Mouse (Mus musculus) liver, adult 2 months (tissue): ENCODE measurements at regions not wholly inside any gene's neighbourhood (a gene's known extent, or its start where the extent isn't known, plus 50 kb on each side); places are given as distances from the start of the nearest gene placed in this dataset.

Experiments used
- DNase-seq: peaks from one replicate; pipeline ENCODE4 v3.0.0-alpha.2; 2011; ENCODE audit warnings: low read depth, low spot score; ENCODE audit errors: extremely low read depth
- H3K27ac ChIP-seq: fragments of 200-500 bp; replicated peaks from 2 replicates; pipeline ENCODE4 v1.5.1; 2012; ENCODE audit warnings: low read depth, mild to moderate bottlenecking, control low read depth, inconsistent platforms, low read length; ENCODE audit not compliant: insufficient read depth
- H3K27me3 ChIP-seq: fragments of 200-500 bp; 2 replicates; pipeline ENCODE4 v1.6.1; 2012; ENCODE audit warnings: mild to moderate bottlenecking, moderate library complexity, low read length, inconsistent platforms; ENCODE audit not compliant: control insufficient read depth, insufficient read depth
- H3K36me3 ChIP-seq: fragments of 200-500 bp; 2 replicates; pipeline ENCODE4 v1.6.1; 2012; ENCODE audit warnings: low read length, inconsistent platforms; ENCODE audit not compliant: control insufficient read depth, insufficient read depth
- H3K4me1 ChIP-seq: fragments of 200-500 bp; 2 replicates; pipeline ENCODE4 v1.6.1; 2011; ENCODE audit warnings: low read length; ENCODE audit not compliant: control insufficient read depth, insufficient read depth
- H3K4me3 ChIP-seq: fragments of 200-500 bp; 2 replicates; pipeline ENCODE4 v1.5.1; 2011; ENCODE audit warnings: low read depth, mild to moderate bottlenecking, control low read depth, low read length, moderate library complexity; ENCODE audit not compliant: insufficient read depth
- H3K79me2 ChIP-seq: fragments of 200-500 bp; 2 replicates; pipeline ENCODE4 v1.6.1; 2012; ENCODE audit warnings: inconsistent platforms, mild to moderate bottlenecking, low read length, moderate library complexity; ENCODE audit not compliant: control insufficient read depth, insufficient read depth
- H3K9ac ChIP-seq: fragments of 200-500 bp; 2 replicates; pipeline ENCODE4 v1.6.1; 2012; ENCODE audit warnings: low read depth, mild to moderate bottlenecking, control low read depth, inconsistent platforms, low read length
- CTCF ChIP-seq: fragments of 200-500 bp; IDR thresholded peaks from 2 replicates; pipeline ENCODE4 v1.5.1; 2011; ENCODE audit warnings: low read depth, low read length, control low read depth
- POLR2A ChIP-seq: fragments of 200-500 bp; IDR thresholded peaks from 2 replicates; pipeline ENCODE4 v1.6.1; 2011; ENCODE audit warnings: low read length, control low read depth; ENCODE audit not compliant: insufficient read depth; ENCODE audit errors: extremely low read depth
- WGBS: fragments of 180-500 bp; shearing (Covaris S2); methylation state at CpG from one replicate; pipeline ENCODE4 v1.1.7; 2018; 5-methylcytosine and 5-hydroxymethylcytosine counted together

GRCm38 (mm10) chr12:56058463-56058862, 222.3 kb downstream of the Brms1l start:
- Histone ChIP-seq H3K27me3 (no peaks in the 10 kb centered on the region), H3K36me3 (no peaks in the 10 kb centered on the region), H3K9ac (no peak overlapping the region), H3K4me3 (no peak overlapping the region), H3K4me1 (no peaks in the 10 kb centered on the region), H3K79me2 (no peaks in the 10 kb centered on the region), H3K27ac (no peak overlapping the region)
- no peak for TF ChIP-seq POLR2A
- peak; percentile 98 for TF ChIP-seq CTCF
- WGBS: 14% methylated on average over 17 of the region's 17 CpGs
- DNase-seq: peak; percentile 26

DNA sequence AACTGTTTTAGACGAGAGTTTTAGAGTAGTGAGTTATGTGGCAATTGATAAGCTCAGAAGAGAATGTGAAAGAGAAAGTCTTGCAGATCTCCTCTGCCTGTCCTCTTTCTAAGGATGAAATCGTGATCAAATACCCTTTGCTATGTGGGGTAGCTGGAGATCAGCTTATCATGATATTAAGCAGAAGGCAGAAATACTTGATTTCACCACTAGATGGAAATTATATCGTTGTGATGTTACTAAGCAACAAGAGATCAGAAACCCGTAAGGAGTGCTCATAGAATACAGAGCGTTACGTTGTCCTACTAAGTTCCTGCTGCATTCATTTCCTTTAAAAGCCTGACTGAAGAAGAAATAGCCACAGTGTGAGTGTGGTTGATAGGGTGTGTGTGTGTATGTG, 219.3 kb downstream of the Brms1l start:
- Histone ChIP-seq H3K4me1 (no peaks in the 10 kb centered on the region), H3K9ac (no peak overlapping the region), H3K27me3 (no peaks in the 10 kb centered on the region), H3K27ac (no peak overlapping the region), H3K79me2 (no peaks in the 10 kb centered on the region), H3K36me3 (no peaks in the 10 kb centered on the region), H3K4me3 (no peak overlapping the region)
- no peak for DNase-seq
- TF ChIP-seq CTCF (no peak), POLR2A (no peak)
- WGBS: 72% methylated on average over 6 of the region's 6 CpGs

DNA sequence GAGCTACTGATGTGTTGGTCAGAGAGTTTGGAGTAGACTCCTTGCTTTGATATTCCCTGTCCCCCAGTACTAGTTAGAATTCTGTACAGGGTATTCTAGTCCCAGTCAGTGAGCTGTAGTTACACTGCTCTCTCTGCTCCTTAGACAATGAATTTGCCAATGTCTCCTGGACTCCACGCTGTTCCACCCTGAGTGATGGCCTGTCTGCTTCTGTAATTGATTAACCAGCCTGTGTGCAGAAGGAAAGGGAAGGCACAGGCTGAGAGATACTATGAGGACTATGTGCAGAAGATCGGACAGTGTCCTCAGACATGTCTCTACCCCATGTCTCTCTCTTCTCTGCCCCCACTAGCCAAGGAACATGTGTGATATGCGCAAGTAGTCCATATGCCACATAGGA, 209.9 kb downstream of the Brms1l start:
- 45% methylated on average over 3 of the region's 3 CpGs for WGBS
- Histone ChIP-seq H3K27me3 (no peaks in the 10 kb centered on the region), H3K79me2 (no peaks in the 10 kb centered on the region), H3K36me3 (no peaks in the 10 kb centered on the region), H3K4me1 (no peaks in the 10 kb centered on the region), H3K27ac (no peak overlapping the region), H3K4me3 (no peak overlapping the region), H3K9ac (no peak overlapping the region)
- no peak for DNase-seq
- TF ChIP-seq POLR2A (no peak), CTCF (no peak)

GRCm38 (mm10) chr12:56020954-56021514, 184.9 kb downstream of the Brms1l start:
- DNase-seq: no peak
- Histone ChIP-seq H3K27me3 (no peaks in the 10 kb centered on the region; the same call in 1 of the 2 replicates), H3K27ac (no peak overlapping the region), H3K4me1 (no peaks in the 10 kb centered on the region), H3K36me3 (no peaks in the 10 kb centered on the region), H3K4me3 (no peak overlapping the region), H3K79me2 (no peaks in the 10 kb centered on the region), H3K9ac (no peak overlapping the region)
- TF ChIP-seq POLR2A: no peak
- no peak for TF ChIP-seq CTCF
- whole genome bisulfite sequencing: 40% methylated on average over 7 of the region's 7 CpGs

GRCm38 (mm10) chr12:56020547-56020946, 184.4 kb downstream of the Brms1l start:
- H3K79me2 ChIP-seq: no peaks in the 10 kb centered on the region
- H3K27me3 ChIP-seq: no peaks in the 10 kb centered on the region; the same call in 1 of the 2 replicates
- 46% methylated on average over 1 of the region's 1 CpGs for WGBS
- H3K36me3 ChIP-seq: no peaks in the 10 kb centered on the region
- H3K9ac ChIP-seq: no peak overlapping the region
- TF ChIP-seq POLR2A (no peak), CTCF (no peak)
- no peaks in the 10 kb centered on the region for H3K4me1 ChIP-seq
- H3K4me3 ChIP-seq: no peak overlapping the region
- no peak for DNase-seq
- H3K27ac ChIP-seq: no peak overlapping the region

DNA sequence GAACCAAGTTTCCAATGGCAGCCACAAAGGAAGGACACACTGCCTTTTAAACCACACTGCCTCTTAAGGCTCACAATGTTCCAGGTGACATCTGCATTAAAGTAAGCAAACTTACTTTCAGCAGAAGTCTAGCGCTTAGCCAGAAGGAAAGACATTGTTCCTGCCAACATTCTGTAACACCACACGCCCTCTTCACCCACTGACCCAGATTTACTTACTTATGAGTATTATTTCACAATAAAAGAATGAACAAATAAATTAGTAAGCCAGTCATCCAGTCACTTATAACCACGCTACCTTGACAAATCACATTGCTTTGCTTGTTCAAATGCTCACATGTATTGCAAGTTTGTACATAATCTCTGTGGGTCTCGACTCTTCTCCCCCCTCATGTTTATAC, 173.9 kb downstream of the Brms1l start:
- DNase-seq: peak; percentile 39
- H3K4me1 ChIP-seq: peaks cover 2% of the 10 kb centered on the region; the same call in 1 of the 2 replicates
- no peaks in the 10 kb centered on the region for H3K79me2 ChIP-seq
- TF ChIP-seq CTCF (no peak), POLR2A (no peak)
- H3K27me3 ChIP-seq: no peaks in the 10 kb centered on the region
- no peak overlapping the region for H3K9ac ChIP-seq
- H3K27ac ChIP-seq: no peak overlapping the region
- H3K36me3 ChIP-seq: no peaks in the 10 kb centered on the region
- H3K4me3 ChIP-seq: no peak overlapping the region
- 34% methylated on average over 4 of the region's 4 CpGs for WGBS
